Mouse (Mus musculus): ENCODE data around the gene Gm28038. TPM values are rescaled to one million over a fixed set of nuclear protein-coding genes. Genes with fewer than 3 reads are reported as not detected.

Gm28038 gene
- polyA plus RNA-seq, 1 experiment = not detected

GRCm38 (mm10) chr2:30263811-30264210 lies 17.0 kb upstream of the Gm28038 start:
- H3K4me1 ChIP-seq (ENCODE audit: control insufficient read depth, insufficient read depth, insufficient read length, low read length) = peaks cover 68% of the 10 kb centered on the region
- no peak overlapping the region for H3K4me3 ChIP-seq (ENCODE audit: insufficient read depth, low read depth, low read length)
- peak overlapping the region; percentile 89 for H3K27ac ChIP-seq (replicated peaks; ENCODE audit: low read depth, low read length)

GRCm38 (mm10) chr2:30264671-30265519 lies 15.9 kb upstream of the Gm28038 start:
- Histone ChIP-seq H3K4me3 (ENCODE audit: insufficient read depth, low read depth, low read length) (no peak overlapping the region), H3K27ac (replicated peaks; ENCODE audit: low read depth, low read length) (peak overlapping the region; percentile 89), H3K4me1 (ENCODE audit: control insufficient read depth, insufficient read depth, insufficient read length, low read length) (peaks cover 67% of the 10 kb centered on the region)

GRCm38 (mm10) chr2:30265767-30266253 lies 15.0 kb upstream of the Gm28038 start, which contains the start of gene Phyhd1:
Gene Phyhd1, plus strand, starts transcription at chr2:30266203.
- Histone ChIP-seq H3K4me1 (ENCODE audit: control insufficient read depth, insufficient read depth, insufficient read length, low read length) (peaks cover 64% of the 10 kb centered on the region), H3K4me3 (ENCODE audit: insufficient read depth, low read depth, low read length) (peak within 1 kb of the TSS; percentile 0; the same call in 1 of the 2 replicates), H3K27ac (replicated peaks; ENCODE audit: low read depth, low read length) (peak within 1 kb of the TSS; percentile 89)

GRCm38 (mm10) chr2:30266392-30266941 lies 14.4 kb upstream of the Gm28038 start:
- Histone ChIP-seq H3K4me3 (ENCODE audit: insufficient read depth, low read depth, low read length) (peak overlapping the region; percentile 0; the same call in 1 of the 2 replicates), H3K27ac (replicated peaks; ENCODE audit: low read depth, low read length) (peak overlapping the region; percentile 89), H3K4me1 (ENCODE audit: control insufficient read depth, insufficient read depth, insufficient read length, low read length) (peaks cover 64% of the 10 kb centered on the region)

- Histone ChIP-seq H3K4me1 (ENCODE audit: control insufficient read depth, insufficient read depth, insufficient read length, low read length) (peaks cover 56% of the 10 kb centered on the region), H3K27ac (replicated peaks; ENCODE audit: low read depth, low read length) (peak overlapping the region; percentile 89), H3K4me3 (ENCODE audit: insufficient read depth, low read depth, low read length) (no peak overlapping the region)
Observed at GRCm38 (mm10) chr2:30267466-30267865, 13.4 kb upstream of the Gm28038 start.

GRCm38 (mm10) chr2:30268371-30268770 lies 12.5 kb upstream of the Gm28038 start:
- Histone ChIP-seq H3K27ac (replicated peaks; ENCODE audit: low read depth, low read length) (peak overlapping the region; percentile 69), H3K4me1 (ENCODE audit: control insufficient read depth, insufficient read depth, insufficient read length, low read length) (peaks cover 52% of the 10 kb centered on the region), H3K4me3 (ENCODE audit: insufficient read depth, low read depth, low read length) (no peak overlapping the region)

GRCm38 (mm10) chr2:30269241-30269990 lies 11.4 kb upstream of the Gm28038 start:
- Histone ChIP-seq H3K4me1 (ENCODE audit: control insufficient read depth, insufficient read depth, insufficient read length, low read length) (peaks cover 42% of the 10 kb centered on the region), H3K4me3 (ENCODE audit: insufficient read depth, low read depth, low read length) (no peak overlapping the region), H3K27ac (replicated peaks; ENCODE audit: low read depth, low read length) (peak overlapping the region; percentile 69)

GRCm38 (mm10) chr2:30270134-30270533 lies 10.7 kb upstream of the Gm28038 start:
- Histone ChIP-seq H3K4me1 (ENCODE audit: control insufficient read depth, insufficient read depth, insufficient read length, low read length) (peaks cover 35% of the 10 kb centered on the region), H3K27ac (replicated peaks; ENCODE audit: low read depth, low read length) (peak overlapping the region; percentile 69), H3K4me3 (ENCODE audit: insufficient read depth, low read depth, low read length) (no peak overlapping the region)

- H3K27ac ChIP-seq (replicated peaks; ENCODE audit: low read depth, low read length) = peak overlapping the region; percentile 92
- H3K4me3 ChIP-seq (ENCODE audit: insufficient read depth, low read depth, low read length) = no peak overlapping the region
- peaks cover 24% of the 10 kb centered on the region for H3K4me1 ChIP-seq (ENCODE audit: control insufficient read depth, insufficient read depth, insufficient read length, low read length)
Observed at GRCm38 (mm10) chr2:30281651-30282050, 808 bp downstream of the Gm28038 start.

GRCm38 (mm10) chr2:30283193-30283592 lies 2.4 kb downstream of the Gm28038 start:
- Histone ChIP-seq H3K27ac (replicated peaks; ENCODE audit: low read depth, low read length) (peak overlapping the region; percentile 92), H3K4me1 (ENCODE audit: control insufficient read depth, insufficient read depth, insufficient read length, low read length) (peaks cover 30% of the 10 kb centered on the region), H3K4me3 (ENCODE audit: insufficient read depth, low read depth, low read length) (no peak overlapping the region)

GRCm38 (mm10) chr2:30285004-30285403 lies 4.2 kb downstream of the Gm28038 start:
- Histone ChIP-seq H3K4me3 (ENCODE audit: insufficient read depth, low read depth, low read length) (peak overlapping the region; percentile 79), H3K4me1 (ENCODE audit: control insufficient read depth, insufficient read depth, insufficient read length, low read length) (peaks cover 30% of the 10 kb centered on the region), H3K27ac (replicated peaks; ENCODE audit: low read depth, low read length) (peak overlapping the region; percentile 66)

- H3K27ac ChIP-seq (replicated peaks; ENCODE audit: low read depth, low read length) = peak overlapping the region; percentile 66
- peak overlapping the region; percentile 79 for H3K4me3 ChIP-seq (ENCODE audit: insufficient read depth, low read depth, low read length)
- peaks cover 30% of the 10 kb centered on the region for H3K4me1 ChIP-seq (ENCODE audit: control insufficient read depth, insufficient read depth, insufficient read length, low read length)
Observed at GRCm38 (mm10) chr2:30285416-30286181, 4.8 kb downstream of the Gm28038 start.

GRCm38 (mm10) chr2:30286192-30287026 lies 5.6 kb downstream of the Gm28038 start, which contains the start of the genes Dolk and Nup188:
Gene Dolk, minus strand, starts transcription at chr2:30286334.
Gene Nup188, plus strand, starts transcription at chr2:30286397.
- Histone ChIP-seq H3K27ac (replicated peaks; ENCODE audit: low read depth, low read length) (peak within 1 kb of the TSS; percentile 66), H3K4me3 (ENCODE audit: insufficient read depth, low read depth, low read length) (peak within 1 kb of the TSS; percentile 79)

GRCm38 (mm10) chr2:30287027-30287373 lies 6.2 kb downstream of the Gm28038 start:
- Histone ChIP-seq H3K4me1 (ENCODE audit: control insufficient read depth, insufficient read depth, insufficient read length, low read length) (peaks cover 27% of the 10 kb centered on the region), H3K4me3 (ENCODE audit: insufficient read depth, low read depth, low read length) (peak overlapping the region; percentile 79), H3K27ac (replicated peaks; ENCODE audit: low read depth, low read length) (peak overlapping the region; percentile 13; the same call in 1 of the 2 replicates)

More at GRCm38 (mm10) chr2:30286192-30287026, 5.6 kb downstream of the Gm28038 start, which contains the start of the genes Dolk and Nup188:
- H3K4me1 ChIP-seq (ENCODE audit: control insufficient read depth, insufficient read depth, insufficient read length, low read length) = peaks cover 27% of the 10 kb centered on the region

Data from brown adipose tissue, adult 24 weeks (tissue).